Mouse (Mus musculus): ENCODE measurements around the gene Myl4. TPM values are rescaled to one million over a fixed set of nuclear protein-coding genes. Genes with fewer than 3 reads are reported as not detected.
"Not testable (repeated sequence)": the region's sequence is repeated elsewhere in the genome, so short reads cannot be mapped to it uniquely, and the experiment has no call there.

The Myl4 gene
- polyA plus RNA-seq, 1 experiment from 2014 or later: 0.84 TPM

- WGBS: 91% methylated on average over 6 of the region's 6 CpGs
These were observed 15.6 kb downstream of the Myl4 start for GRCm38 (mm10) chr11:104566097-104566496.

GRCm38 (mm10) chr11:104566796-104567195 lies 16.3 kb downstream of the Myl4 start:
- H3K27ac ChIP-seq (ENCODE audit: low read depth, low read length): no peak overlapping the region
- H3K9ac ChIP-seq (ENCODE audit: low read length): no peak overlapping the region
- H3K9me3 ChIP-seq (ENCODE audit: control insufficient read depth, low read length): no peaks in the 10 kb centered on the region
- no peak for DNase-seq (ENCODE audit: low spot score)
- no peaks in the 10 kb centered on the region for H3K4me1 ChIP-seq (replicated peaks; ENCODE audit: control insufficient read depth, insufficient read depth, low read length)
- H3K4me2 ChIP-seq (ENCODE audit: low read depth, low read length, severe bottlenecking): no peak overlapping the region
- no peaks in the 10 kb centered on the region for H3K36me3 ChIP-seq (ENCODE audit: control insufficient read depth, insufficient read depth, low read length)
- H3K4me3 ChIP-seq (ENCODE audit: low read depth, low read length): no peak overlapping the region
- 79% methylated on average over 2 of the region's 2 CpGs for WGBS
- no peak for ATAC-seq (replicated peaks; ENCODE audit: low FRiP score)
- H3K27me3 ChIP-seq (ENCODE audit: control insufficient read depth, insufficient read depth, low read length): no peaks in the 10 kb centered on the region

More at GRCm38 (mm10) chr11:104566097-104566496, 15.6 kb downstream of the Myl4 start:
- no peak overlapping the region for H3K4me2 ChIP-seq (ENCODE audit: low read depth, low read length, severe bottlenecking)
- H3K4me1 ChIP-seq (replicated peaks; ENCODE audit: control insufficient read depth, insufficient read depth, low read length): no peaks in the 10 kb centered on the region
- H3K4me3 ChIP-seq (ENCODE audit: low read depth, low read length): no peak overlapping the region
- no peak overlapping the region for H3K9ac ChIP-seq (ENCODE audit: low read length)
- no peak overlapping the region for H3K27ac ChIP-seq (ENCODE audit: low read depth, low read length)
- H3K9me3 ChIP-seq (ENCODE audit: control insufficient read depth, low read length): no peaks in the 10 kb centered on the region
- H3K27me3 ChIP-seq (ENCODE audit: control insufficient read depth, insufficient read depth, low read length): no peaks in the 10 kb centered on the region
- ATAC-seq (replicated peaks; ENCODE audit: low FRiP score) (no peak), DNase-seq (ENCODE audit: low spot score) (no peak)
- H3K36me3 ChIP-seq (ENCODE audit: control insufficient read depth, insufficient read depth, low read length): no peaks in the 10 kb centered on the region

GRCm38 (mm10) chr11:104567736-104568135 lies 17.3 kb downstream of the Myl4 start:
- Histone ChIP-seq H3K9me3 (ENCODE audit: control insufficient read depth, low read length) (no peaks in the 10 kb centered on the region), H3K4me1 (replicated peaks; ENCODE audit: control insufficient read depth, insufficient read depth, low read length) (no peaks in the 10 kb centered on the region), H3K9ac (ENCODE audit: low read length) (no peak overlapping the region), H3K27ac (ENCODE audit: low read depth, low read length) (no peak overlapping the region), H3K27me3 (ENCODE audit: control insufficient read depth, insufficient read depth, low read length) (no peaks in the 10 kb centered on the region), H3K4me2 (ENCODE audit: low read depth, low read length, severe bottlenecking) (no peak overlapping the region), H3K4me3 (ENCODE audit: low read depth, low read length) (no peak overlapping the region), H3K36me3 (ENCODE audit: control insufficient read depth, insufficient read depth, low read length) (no peaks in the 10 kb centered on the region)
- 90% methylated on average over 9 of the region's 9 CpGs for WGBS
- DNase-seq (ENCODE audit: low spot score) (no peak), ATAC-seq (replicated peaks; ENCODE audit: low FRiP score) (no peak)

GRCm38 (mm10) chr11:104568326-104568725 lies 17.9 kb downstream of the Myl4 start:
- DNase-seq (ENCODE audit: low spot score) (no peak), ATAC-seq (replicated peaks; ENCODE audit: low FRiP score) (no peak)
- H3K9ac ChIP-seq (ENCODE audit: low read length): no peak overlapping the region
- H3K36me3 ChIP-seq (ENCODE audit: control insufficient read depth, insufficient read depth, low read length): no peaks in the 10 kb centered on the region
- no peaks in the 10 kb centered on the region for H3K4me1 ChIP-seq (replicated peaks; ENCODE audit: control insufficient read depth, insufficient read depth, low read length)
- H3K27ac ChIP-seq (ENCODE audit: low read depth, low read length): no peak overlapping the region
- 94% methylated on average over 4 of the region's 4 CpGs for WGBS
- no peaks in the 10 kb centered on the region for H3K9me3 ChIP-seq (ENCODE audit: control insufficient read depth, low read length)
- no peaks in the 10 kb centered on the region for H3K27me3 ChIP-seq (ENCODE audit: control insufficient read depth, insufficient read depth, low read length)
- no peak overlapping the region for H3K4me2 ChIP-seq (ENCODE audit: low read depth, low read length, severe bottlenecking)
- H3K4me3 ChIP-seq (ENCODE audit: low read depth, low read length): no peak overlapping the region

GRCm38 (mm10) chr11:104570515-104570914 lies 20.1 kb downstream of the Myl4 start:
- H3K36me3 ChIP-seq (ENCODE audit: control insufficient read depth, insufficient read depth, low read length); ATAC-seq (replicated peaks; ENCODE audit: low FRiP score); H3K4me1 ChIP-seq (replicated peaks; ENCODE audit: control insufficient read depth, insufficient read depth, low read length); H3K9me3 ChIP-seq (ENCODE audit: control insufficient read depth, low read length); H3K27ac ChIP-seq (ENCODE audit: low read depth, low read length); DNase-seq (ENCODE audit: low spot score); H3K27me3 ChIP-seq (ENCODE audit: control insufficient read depth, insufficient read depth, low read length); H3K4me3 ChIP-seq (ENCODE audit: low read depth, low read length); H3K9ac ChIP-seq (ENCODE audit: low read length); H3K4me2 ChIP-seq (ENCODE audit: low read depth, low read length, severe bottlenecking): not testable (repeated sequence)
- WGBS: 85% methylated on average over 8 of the region's 8 CpGs

- DNase-seq (ENCODE audit: low spot score): peak; percentile 67
- H3K4me1 ChIP-seq (replicated peaks; ENCODE audit: control insufficient read depth, insufficient read depth, low read length); H3K27ac ChIP-seq (ENCODE audit: low read depth, low read length); H3K9me3 ChIP-seq (ENCODE audit: control insufficient read depth, low read length); H3K27me3 ChIP-seq (ENCODE audit: control insufficient read depth, insufficient read depth, low read length); H3K36me3 ChIP-seq (ENCODE audit: control insufficient read depth, insufficient read depth, low read length): not testable (repeated sequence)
- Histone ChIP-seq H3K9ac (ENCODE audit: low read length) (peak overlapping the region; percentile 37; the same call in 1 of the 2 replicates), H3K4me2 (ENCODE audit: low read depth, low read length, severe bottlenecking) (peak overlapping the region; percentile 48), H3K4me3 (ENCODE audit: low read depth, low read length) (peak overlapping the region; percentile 16)
- WGBS: 1% methylated on average over 28 of the region's 28 CpGs
- ATAC-seq (replicated peaks; ENCODE audit: low FRiP score): peak; percentile 27; the same call in 1 of the 2 replicates
These were observed 20.9 kb downstream of the Myl4 start for GRCm38 (mm10) chr11:104571373-104571772.

- no peaks in the 10 kb centered on the region for H3K36me3 ChIP-seq (ENCODE audit: control insufficient read depth, insufficient read depth, low read length)
- H3K4me2 ChIP-seq (ENCODE audit: low read depth, low read length, severe bottlenecking): no peak overlapping the region
- 73% methylated on average over 7 of the region's 7 CpGs for WGBS
- H3K4me1 ChIP-seq (replicated peaks; ENCODE audit: control insufficient read depth, insufficient read depth, low read length): no peaks in the 10 kb centered on the region
- H3K27ac ChIP-seq (ENCODE audit: low read depth, low read length): no peak overlapping the region
- H3K9me3 ChIP-seq (ENCODE audit: control insufficient read depth, low read length): no peaks in the 10 kb centered on the region
- H3K9ac ChIP-seq (ENCODE audit: low read length): no peak overlapping the region
- no peaks in the 10 kb centered on the region for H3K27me3 ChIP-seq (ENCODE audit: control insufficient read depth, insufficient read depth, low read length)
- no peak overlapping the region for H3K4me3 ChIP-seq (ENCODE audit: low read depth, low read length)
- DNase-seq (ENCODE audit: low spot score) (peak; percentile 42), ATAC-seq (replicated peaks; ENCODE audit: low FRiP score) (no peak)
These were observed 21.6 kb downstream of the Myl4 start for GRCm38 (mm10) chr11:104572091-104572490.

- WGBS: 78% methylated on average over 2 of the region's 2 CpGs
- H3K9me3 ChIP-seq (ENCODE audit: control insufficient read depth, low read length): no peaks in the 10 kb centered on the region
- no peaks in the 10 kb centered on the region for H3K36me3 ChIP-seq (ENCODE audit: control insufficient read depth, insufficient read depth, low read length)
- no peak overlapping the region for H3K4me2 ChIP-seq (ENCODE audit: low read depth, low read length, severe bottlenecking)
- no peak overlapping the region for H3K27ac ChIP-seq (ENCODE audit: low read depth, low read length)
- DNase-seq (ENCODE audit: low spot score) (peak; percentile 21), ATAC-seq (replicated peaks; ENCODE audit: low FRiP score) (no peak)
- H3K27me3 ChIP-seq (ENCODE audit: control insufficient read depth, insufficient read depth, low read length): no peaks in the 10 kb centered on the region
- no peak overlapping the region for H3K4me3 ChIP-seq (ENCODE audit: low read depth, low read length)
- H3K9ac ChIP-seq (ENCODE audit: low read length): no peak overlapping the region
- H3K4me1 ChIP-seq (replicated peaks; ENCODE audit: control insufficient read depth, insufficient read depth, low read length): no peaks in the 10 kb centered on the region
These were observed 22.1 kb downstream of the Myl4 start for GRCm38 (mm10) chr11:104572566-104572965.

- ATAC-seq (replicated peaks; ENCODE audit: low FRiP score): no peak
These were observed 26.5 kb downstream of the Myl4 start for GRCm38 (mm10) chr11:104576772-104577612.

More at GRCm38 (mm10) chr11:104576772-104577612, 26.5 kb downstream of the Myl4 start:
- H3K4me1 ChIP-seq (replicated peaks; ENCODE audit: control insufficient read depth, insufficient read depth, low read length): no peaks in the 10 kb centered on the region
- H3K9ac ChIP-seq (ENCODE audit: low read length): no peak overlapping the region
- no peak for DNase-seq (ENCODE audit: low spot score)
- no peaks in the 10 kb centered on the region for H3K9me3 ChIP-seq (ENCODE audit: control insufficient read depth, low read length)
- no peaks in the 10 kb centered on the region for H3K36me3 ChIP-seq (ENCODE audit: control insufficient read depth, insufficient read depth, low read length)
- H3K4me3 ChIP-seq (ENCODE audit: low read depth, low read length): no peak overlapping the region
- no peak overlapping the region for H3K4me2 ChIP-seq (ENCODE audit: low read depth, low read length, severe bottlenecking)
- WGBS: 42% methylated on average over 10 of the region's 10 CpGs
- H3K27ac ChIP-seq (ENCODE audit: low read depth, low read length): no peak overlapping the region
- H3K27me3 ChIP-seq (ENCODE audit: control insufficient read depth, insufficient read depth, low read length): no peaks in the 10 kb centered on the region

Data from forebrain, embryonic 11.5 days (tissue).